Mouse (Mus musculus): ENCODE results near the gene Gzmc. TPM values are rescaled to one million over a fixed set of nuclear protein-coding genes. Genes with fewer than 3 reads are reported as not detected.
"Not testable (repeated sequence)": the region's sequence is repeated elsewhere in the genome, so short reads cannot be mapped to it uniquely, and the experiment has no call there.

Gzmc gene
- polyA plus RNA-seq (2011; ENCODE audit: insufficient read depth, insufficient read length, low replicate concordance, missing spikeins) = not detected in 2 replicates

DNA sequence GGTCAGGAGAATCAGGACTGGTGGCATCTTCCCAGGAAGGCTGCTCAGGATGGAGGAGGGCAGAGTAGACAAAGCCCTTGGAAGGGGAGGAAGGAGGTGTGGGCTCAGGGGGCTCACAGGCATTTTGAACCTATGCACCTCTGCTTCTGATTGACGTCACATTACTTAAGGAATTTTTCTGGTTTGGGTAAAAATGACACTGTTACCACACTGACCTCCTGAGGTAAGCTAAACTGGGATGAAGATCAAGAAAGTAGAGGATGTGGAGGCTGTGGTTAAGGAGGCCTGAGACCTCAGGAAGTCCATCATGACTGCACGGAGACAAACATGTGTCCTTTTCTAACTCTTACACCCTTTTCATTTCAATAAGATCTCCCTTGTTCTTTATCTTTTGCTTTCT is at the start of gene Gzmc:
Gene Gzmc, minus strand, starts transcription at position 101 of the 400 bp plus-strand sequence.
- no peak for TF ChIP-seq POLR2A (IDR thresholded peaks at IDR 0.05; ENCODE audit: borderline replicate concordance, control insufficient read depth, low read depth, low read length)
- no peak for TF ChIP-seq CTCF (IDR thresholded peaks at IDR 0.05; ENCODE audit: control insufficient read depth, insufficient read depth, low read length)
- Histone ChIP-seq H3K4me1 (ENCODE audit: control insufficient read depth, insufficient read depth, low read length) (no peaks in the 10 kb centered on the region), H3K4me3 (replicated peaks; ENCODE audit: control insufficient read depth, low read depth, low read length) (no peak within 1 kb of the TSS), H3K27ac (ENCODE audit: control insufficient read depth, insufficient read depth, low read depth, low read length, poor library complexity) (no peak within 1 kb of the TSS)
- 8% methylated on average over 2 of the region's 2 CpGs for WGBS

GRCm38 (mm10) chr14:56283816-56284215 is 49.4 kb upstream of the Gzmc start:
- H3K4me1 ChIP-seq (ENCODE audit: control insufficient read depth, insufficient read depth, low read length) = no peaks in the 10 kb centered on the region
- no peak for TF ChIP-seq CTCF (IDR thresholded peaks at IDR 0.05; ENCODE audit: control insufficient read depth, insufficient read depth, low read length)
- no peak for TF ChIP-seq POLR2A (IDR thresholded peaks at IDR 0.05; ENCODE audit: borderline replicate concordance, control insufficient read depth, low read depth, low read length)
- no peak overlapping the region for H3K27ac ChIP-seq (ENCODE audit: control insufficient read depth, insufficient read depth, low read depth, low read length, poor library complexity)
- H3K4me3 ChIP-seq (replicated peaks; ENCODE audit: control insufficient read depth, low read depth, low read length) = no peak overlapping the region
- WGBS = 63% methylated on average over 1 of the region's 1 CpGs

GRCm38 (mm10) chr14:56281090-56281489 is 46.6 kb upstream of the Gzmc start:
- H3K4me1 ChIP-seq (ENCODE audit: control insufficient read depth, insufficient read depth, low read length) = no peaks in the 10 kb centered on the region
- TF ChIP-seq CTCF (IDR thresholded peaks at IDR 0.05; ENCODE audit: control insufficient read depth, insufficient read depth, low read length) (no peak), POLR2A (IDR thresholded peaks at IDR 0.05; ENCODE audit: borderline replicate concordance, control insufficient read depth, low read depth, low read length) (no peak)
- no peak overlapping the region for H3K4me3 ChIP-seq (replicated peaks; ENCODE audit: control insufficient read depth, low read depth, low read length)
- no peak overlapping the region for H3K27ac ChIP-seq (ENCODE audit: control insufficient read depth, insufficient read depth, low read depth, low read length, poor library complexity)
- WGBS = 64% methylated on average over 5 of the region's 5 CpGs

- 49% methylated on average over 7 of the region's 7 CpGs for WGBS
- not testable (repeated sequence) for H3K27ac ChIP-seq (ENCODE audit: control insufficient read depth, insufficient read depth, low read depth, low read length, poor library complexity); H3K4me1 ChIP-seq (ENCODE audit: control insufficient read depth, insufficient read depth, low read length); H3K4me3 ChIP-seq (replicated peaks; ENCODE audit: control insufficient read depth, low read depth, low read length)
Measured at GRCm38 (mm10) chr14:56278691-56279090, 44.2 kb upstream of the Gzmc start.

DNA sequence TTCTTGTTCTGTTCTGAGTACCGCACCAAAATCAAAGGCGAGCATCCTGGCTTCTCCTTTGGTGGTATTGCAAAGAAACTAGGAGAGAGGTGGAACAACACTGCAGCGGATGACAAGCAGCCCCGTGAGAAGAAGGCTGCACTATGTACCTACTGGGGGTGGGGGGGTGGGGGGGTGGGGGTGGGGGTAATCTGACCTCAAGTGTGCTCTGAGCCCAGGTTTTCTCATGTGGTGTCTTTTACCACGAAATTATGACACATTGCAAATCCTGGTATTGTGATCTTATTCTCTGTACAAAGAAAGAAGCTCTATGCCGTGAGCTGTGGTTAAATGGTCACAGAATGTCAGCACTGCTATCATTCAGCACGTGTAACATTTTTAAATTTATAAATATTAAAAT is 41.6 kb upstream of the Gzmc start:
- 63% methylated on average over 7 of the region's 7 CpGs for WGBS
- H3K4me1 ChIP-seq (ENCODE audit: control insufficient read depth, insufficient read depth, low read length); H3K27ac ChIP-seq (ENCODE audit: control insufficient read depth, insufficient read depth, low read depth, low read length, poor library complexity); H3K4me3 ChIP-seq (replicated peaks; ENCODE audit: control insufficient read depth, low read depth, low read length): not testable (repeated sequence)

DNA sequence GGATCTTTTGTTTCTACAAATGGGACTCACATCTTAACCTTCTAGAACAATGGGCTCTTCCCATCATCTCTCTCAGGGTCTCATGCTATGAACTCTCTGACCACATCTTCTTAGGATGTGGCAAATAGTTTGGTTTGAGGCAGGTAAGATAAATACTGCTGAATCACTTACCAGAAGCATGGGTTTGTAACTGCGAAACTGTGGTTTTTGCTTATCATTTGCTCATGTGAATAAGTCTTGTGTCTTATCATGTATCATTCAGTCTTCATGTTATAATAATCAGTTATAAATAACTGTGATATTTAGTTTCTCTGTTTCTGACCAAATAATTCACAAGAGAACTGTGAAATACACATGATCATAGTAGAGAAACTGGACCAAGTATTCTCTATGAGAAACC is 31.7 kb upstream of the Gzmc start:
- no peak overlapping the region for H3K4me3 ChIP-seq (replicated peaks; ENCODE audit: control insufficient read depth, low read depth, low read length)
- WGBS = 23% methylated on average over 1 of the region's 1 CpGs

GRCm38 (mm10) chr14:56262153-56262552 is 27.7 kb upstream of the Gzmc start, which contains the start of gene Gzmb:
Gene Gzmb (minus strand): TSS chr14:56262260.
- H3K4me3 ChIP-seq (replicated peaks; ENCODE audit: control insufficient read depth, low read depth, low read length) = no peak within 1 kb of the TSS
- H3K27ac ChIP-seq (ENCODE audit: control insufficient read depth, insufficient read depth, low read depth, low read length, poor library complexity) = no peak within 1 kb of the TSS
- H3K4me1 ChIP-seq (ENCODE audit: control insufficient read depth, insufficient read depth, low read length) = no peaks in the 10 kb centered on the region
- 58% methylated on average over 5 of the region's 5 CpGs for WGBS
- TF ChIP-seq CTCF (IDR thresholded peaks at IDR 0.05; ENCODE audit: control insufficient read depth, insufficient read depth, low read length) (no peak), POLR2A (IDR thresholded peaks at IDR 0.05; ENCODE audit: borderline replicate concordance, control insufficient read depth, low read depth, low read length) (no peak)

More for the DNA sequence above, 31.7 kb upstream of the Gzmc start:
- Histone ChIP-seq H3K4me1 (ENCODE audit: control insufficient read depth, insufficient read depth, low read length) (no peaks in the 10 kb centered on the region), H3K27ac (ENCODE audit: control insufficient read depth, insufficient read depth, low read depth, low read length, poor library complexity) (no peak overlapping the region)
- TF ChIP-seq POLR2A (IDR thresholded peaks at IDR 0.05; ENCODE audit: borderline replicate concordance, control insufficient read depth, low read depth, low read length) (no peak), CTCF (IDR thresholded peaks at IDR 0.05; ENCODE audit: control insufficient read depth, insufficient read depth, low read length) (no peak)

- H3K4me3 ChIP-seq (replicated peaks; ENCODE audit: control insufficient read depth, low read depth, low read length) = no peak overlapping the region
- no peak overlapping the region for H3K27ac ChIP-seq (ENCODE audit: control insufficient read depth, insufficient read depth, low read depth, low read length, poor library complexity)
- TF ChIP-seq POLR2A (IDR thresholded peaks at IDR 0.05; ENCODE audit: borderline replicate concordance, control insufficient read depth, low read depth, low read length) (no peak), CTCF (IDR thresholded peaks at IDR 0.05; ENCODE audit: control insufficient read depth, insufficient read depth, low read length) (no peak)
- H3K4me1 ChIP-seq (ENCODE audit: control insufficient read depth, insufficient read depth, low read length) = no peaks in the 10 kb centered on the region
Measured at GRCm38 (mm10) chr14:56240409-56240808, 6.0 kb upstream of the Gzmc start.

DNA sequence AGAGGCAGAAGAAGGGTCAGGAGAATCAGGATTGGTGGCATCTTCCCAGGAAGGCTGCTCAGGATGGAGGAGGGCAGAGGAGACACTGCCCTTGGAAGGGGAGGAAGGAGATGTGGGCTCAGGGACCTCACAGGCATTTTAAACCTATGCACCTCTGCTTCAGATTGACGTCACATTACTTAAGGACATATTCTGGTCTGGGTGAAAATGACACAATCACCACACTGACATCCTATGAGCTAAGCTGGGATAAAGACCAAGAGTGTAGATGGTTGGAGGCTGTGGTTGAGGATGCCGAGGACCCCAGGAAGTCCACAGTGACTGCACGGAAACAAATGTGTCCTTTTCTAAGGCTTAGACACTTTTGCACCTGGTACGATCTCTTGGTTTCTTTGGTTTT is 23.1 kb downstream of the Gzmc start, which contains the start of gene Gzmf:
Gene Gzmf, minus strand, starts transcription at position 101 of the 400 bp plus-strand sequence.
- H3K4me1 ChIP-seq (ENCODE audit: control insufficient read depth, insufficient read depth, low read length) = no peaks in the 10 kb centered on the region
- no peak within 1 kb of the TSS for H3K4me3 ChIP-seq (replicated peaks; ENCODE audit: control insufficient read depth, low read depth, low read length)
- no peak within 1 kb of the TSS for H3K27ac ChIP-seq (ENCODE audit: control insufficient read depth, insufficient read depth, low read depth, low read length, poor library complexity)
- WGBS = 78% methylated on average over 4 of the region's 4 CpGs
- TF ChIP-seq CTCF (IDR thresholded peaks at IDR 0.05; ENCODE audit: control insufficient read depth, insufficient read depth, low read length) (no peak), POLR2A (IDR thresholded peaks at IDR 0.05; ENCODE audit: borderline replicate concordance, control insufficient read depth, low read depth, low read length) (no peak)
